Mouse (Mus musculus) MEL (cell line): ENCODE measurements around the gene Hpd.

Source experiments
- CHD2 ChIP-seq: IDR thresholded peaks from 2 replicates; pipeline ENCODE4 v1.6.1; 2011; ENCODE audit warnings: low read length, improper control_type of control experiment
- CTCF ChIP-seq, 3 experiments: IDR thresholded peaks in 2 of 3; conservative IDR thresholded peaks in 1 of 3; 2 replicates each; pipeline ENCODE4 v1.5.1; 2011 to 2012; ENCODE audit warnings: low read length in 3 of 3, low read depth in 2 of 3, mild to moderate bottlenecking in 2 of 3, improper control_type of control experiment in 1 of 3, inconsistent platforms in 1 of 3, mixed read lengths in 1 of 3, moderate library complexity in 1 of 3; ENCODE audit not compliant: control insufficient read depth in 1 of 3, insufficient read depth in 1 of 3, poor library complexity in 1 of 3, severe bottlenecking in 1 of 3
- KAT2A ChIP-seq: conservative IDR thresholded peaks from 2 replicates; pipeline ENCODE4 v1.6.1; 2012; ENCODE audit warnings: low read depth, low read length, improper control_type of control experiment, inconsistent platforms
- MAFK ChIP-seq: IDR thresholded peaks from 2 replicates; pipeline ENCODE4 v1.6.1; 2011; ENCODE audit warnings: low read depth, mild to moderate bottlenecking, low read length, improper control_type of control experiment, borderline replicate concordance
- MXI1 ChIP-seq: IDR thresholded peaks from 2 replicates; pipeline ENCODE4 v1.6.1; 2011; ENCODE audit warnings: mild to moderate bottlenecking, low read depth, low read length, improper control_type of control experiment
- POLR2A ChIP-seq, 2 experiments: IDR thresholded peaks; 2 replicates each; pipeline ENCODE4 v1.6.1; 2011 to 2012; ENCODE audit warnings: low read length in 2 of 2, mild to moderate bottlenecking in 2 of 2, control low read depth in 1 of 2, improper control_type of control experiment in 1 of 2, low read depth in 1 of 2, moderate library complexity in 1 of 2; ENCODE audit not compliant: control insufficient read depth in 1 of 2, insufficient read depth in 1 of 2, poor library complexity in 1 of 2
- ZMIZ1 ChIP-seq: IDR thresholded peaks from 2 replicates; pipeline ENCODE4 v1.6.1; 2012; ENCODE audit warnings: low read depth, mild to moderate bottlenecking, inconsistent platforms, low read length, improper control_type of control experiment, moderate library complexity

DNA sequence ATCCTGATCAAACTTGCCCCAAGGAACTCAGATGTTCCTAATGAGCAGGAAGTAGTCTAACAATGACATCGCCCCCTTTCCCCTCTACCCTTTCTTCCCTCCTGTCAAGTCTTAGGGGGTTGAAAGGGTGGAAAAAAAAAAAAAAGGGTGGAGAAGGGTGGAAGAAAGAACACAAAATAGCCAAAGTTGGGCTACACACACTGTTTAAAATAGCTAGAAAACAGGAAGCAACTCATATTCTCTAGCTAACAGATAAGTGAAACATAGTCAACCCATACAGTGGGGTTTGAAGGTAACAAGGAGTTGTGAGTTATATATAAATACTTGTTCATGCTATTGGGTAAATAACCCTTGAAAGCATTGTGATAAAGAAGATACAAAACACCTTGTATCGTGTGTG, 49.7 kb upstream of the Hpd start:
- TF ChIP-seq ZMIZ1: no peak
- TF ChIP-seq MXI1: no peak
- TF ChIP-seq KAT2A: no peak
- no peak for TF ChIP-seq CTCF (IDR thresholded peaks at IDR 0.05 in 2 of 3, conservative IDR thresholded peaks at IDR 0.05 in 1 of 3; ENCODE audit: control insufficient read depth in 1 of 3, insufficient read depth in 1 of 3, low read depth in 2 of 3, low read length in 3 of 3, poor library complexity in 1 of 3, severe bottlenecking in 1 of 3)
- TF ChIP-seq POLR2A (IDR thresholded peaks at IDR 0.05; ENCODE audit: control insufficient read depth in 1 of 2, insufficient read depth in 1 of 2, low read depth in 1 of 2, low read length in 2 of 2, poor library complexity in 1 of 2): no peak
- no peak for TF ChIP-seq MAFK
- no peak for TF ChIP-seq CHD2
